Mouse (Mus musculus) fat pad, adult 2 months (tissue): Measurements from ENCODE around the gene Olfr643.

Experiments
- DNase-seq: peaks from one replicate; pipeline ENCODE4 v3.0.0-alpha.2; 2011; ENCODE audit warnings: low read depth, low spot score; ENCODE audit errors: extremely low read depth

Gene Olfr643

DNA sequence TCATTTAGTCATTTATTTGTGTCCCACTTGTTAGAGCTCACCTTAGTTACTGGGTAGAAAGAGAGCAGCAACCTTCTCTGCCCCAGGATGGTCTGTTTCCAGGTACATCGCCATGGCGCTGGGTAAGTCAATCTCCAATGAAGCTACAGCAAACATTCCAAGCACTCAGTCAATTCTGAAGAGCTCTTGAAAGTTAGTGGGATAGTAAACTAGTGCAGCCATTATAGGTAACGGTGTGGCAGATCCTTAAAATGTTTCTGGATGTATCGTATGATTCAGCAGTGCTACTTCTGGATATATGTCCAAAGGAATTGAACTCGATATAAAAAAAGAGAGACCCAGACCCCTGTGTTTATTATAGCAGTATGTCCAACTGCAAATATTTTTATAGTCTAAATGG, at the start of gene Olfr643:
TSS of gene Olfr643 (minus strand) at position 101 of the 400 bp plus-strand sequence.
- DNase-seq, result no peak

DNA sequence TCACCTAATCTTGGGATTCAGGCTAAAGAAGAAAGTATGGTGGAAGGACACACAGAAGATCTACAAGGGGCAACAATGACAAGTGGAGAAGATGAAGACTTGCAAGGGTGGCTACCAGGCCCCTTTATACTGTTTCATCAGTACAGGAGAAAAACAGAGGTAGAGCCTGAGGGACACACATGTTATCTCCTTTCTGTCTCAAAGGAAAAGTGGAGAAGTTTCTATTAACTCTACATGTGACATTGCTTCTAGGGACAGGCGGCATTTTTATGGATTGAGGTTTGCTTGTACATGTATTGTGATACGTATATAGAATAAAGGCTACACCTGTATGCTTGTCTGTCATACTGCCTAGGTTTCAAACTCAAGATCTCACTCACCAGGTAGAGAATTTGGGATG, 46.1 kb upstream of the Olfr643 start, which contains the start of gene Olfr648:
TSS of gene Olfr648 (minus strand) at position 101 of the 400 bp plus-strand sequence.
- DNase-seq, result no peak

DNA sequence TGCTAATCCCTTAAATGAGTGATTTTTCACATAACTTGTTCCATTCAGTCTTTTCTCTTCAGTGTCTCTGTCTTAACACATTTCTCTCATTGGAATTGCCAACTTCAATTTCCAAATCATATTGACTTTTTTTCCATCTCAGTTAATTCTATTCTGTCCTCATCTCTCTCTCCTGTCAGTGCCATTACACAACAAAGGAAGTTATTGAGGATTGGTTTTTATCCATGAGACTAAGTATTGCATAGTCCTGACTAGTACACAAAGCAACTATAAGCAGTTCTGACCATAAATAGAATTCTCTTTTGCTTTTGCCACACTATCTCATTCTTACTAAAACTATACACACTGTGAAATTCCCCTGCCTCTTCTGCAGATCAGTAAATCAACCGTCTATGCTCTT, 41.9 kb upstream of the Olfr643 start:
- no peak for DNase-seq

DNA sequence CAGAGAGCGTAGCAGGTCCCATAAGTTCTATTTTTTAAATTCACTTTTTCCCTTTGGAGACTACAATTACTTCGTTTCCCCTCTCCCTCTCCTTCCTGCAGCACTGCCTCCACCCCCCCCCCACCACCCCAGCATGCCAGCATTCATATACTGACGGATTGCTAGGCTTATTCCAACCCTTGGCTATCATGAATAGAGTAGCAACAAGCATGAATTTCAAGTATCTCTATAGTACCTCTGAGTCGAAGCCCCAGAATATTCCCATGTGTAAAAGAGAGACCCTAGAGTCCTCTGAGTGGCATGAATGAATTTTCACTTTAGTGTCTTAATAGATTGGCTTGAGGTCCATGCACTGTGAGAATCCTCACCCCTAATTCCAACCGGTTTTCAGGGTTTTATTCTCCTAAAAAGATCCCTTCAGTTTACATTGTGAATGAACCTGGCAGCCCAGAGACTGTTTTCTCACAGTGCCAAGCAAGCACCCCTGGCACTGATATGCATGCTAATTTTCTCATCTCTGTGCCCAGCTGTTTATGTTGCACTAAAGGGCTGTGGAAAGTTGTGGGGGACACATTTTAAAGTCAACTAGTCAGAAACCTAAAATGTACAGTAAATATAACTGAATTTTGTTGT, 41.3 kb upstream of the Olfr643 start:
- no peak for DNase-seq

- DNase-seq, result no peak
These were observed 37.9 kb upstream of the Olfr643 start for GRCm38 (mm10) chr7:104175085-104175484.

GRCm38 (mm10) chr7:104169634-104170204, 32.5 kb upstream of the Olfr643 start:
- DNase-seq, result no peak

DNA sequence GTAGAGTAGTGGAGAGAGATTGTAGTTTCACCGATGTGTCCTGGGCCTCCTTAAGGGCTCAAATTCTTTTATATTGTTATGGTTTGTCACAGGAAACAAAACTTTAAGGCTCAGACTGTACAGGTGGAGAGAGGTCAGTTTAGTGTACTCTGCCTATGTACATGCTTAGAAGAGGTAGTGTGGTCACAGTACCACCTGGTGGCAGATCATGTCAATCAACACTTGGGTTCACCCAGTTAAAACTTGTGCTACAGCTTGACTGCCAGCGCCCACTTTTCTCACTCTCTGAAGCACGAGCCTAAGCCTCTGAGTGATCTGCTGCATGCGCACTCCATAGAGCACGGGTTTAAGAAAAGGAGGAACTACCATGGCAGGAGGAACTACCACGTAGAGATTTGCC, 29.9 kb upstream of the Olfr643 start:
- no peak for DNase-seq

- no peak for DNase-seq
These were observed 13.3 kb upstream of the Olfr643 start, which contains the start of gene Ubqlnl for GRCm38 (mm10) chr7:104150456-104150855. Gene Ubqlnl, minus strand, starts transcription at chr7:104150556.

- DNase-seq, result no peak
These were observed 6.0 kb upstream of the Olfr643 start, which contains the start of gene Ubqln3 for GRCm38 (mm10) chr7:104143179-104143578. Gene Ubqln3, minus strand, starts transcription at chr7:104143279.

DNA sequence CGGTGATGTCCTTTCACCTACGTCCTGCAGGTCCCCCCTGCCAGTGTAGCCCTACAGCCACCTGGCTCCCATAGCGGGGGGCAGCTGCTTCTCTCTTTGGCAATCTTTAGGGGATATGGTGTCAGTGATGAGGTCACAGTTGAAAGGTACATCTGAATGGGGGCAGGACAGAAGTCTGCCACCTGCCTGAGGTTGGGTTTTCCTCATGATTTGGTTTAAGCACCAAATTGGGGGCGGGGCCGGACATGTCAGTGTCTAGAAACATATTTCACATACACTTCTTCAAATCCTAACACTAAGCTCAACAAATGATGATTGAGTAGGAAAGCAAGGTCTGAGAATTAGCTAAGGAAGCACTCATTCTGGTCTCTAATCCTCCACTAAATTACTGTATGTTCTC, 7.5 kb downstream of the Olfr643 start, which contains the start of gene Ubqln5:
TSS of gene Ubqln5 (minus strand) at position 101 of the 400 bp plus-strand sequence.
- no peak for DNase-seq

GRCm38 (mm10) chr7:104104757-104104972, 32.5 kb downstream of the Olfr643 start, which contains the start of gene Olfr646:
Gene Olfr646, plus strand, starts transcription at chr7:104104873.
- no peak for DNase-seq

DNA sequence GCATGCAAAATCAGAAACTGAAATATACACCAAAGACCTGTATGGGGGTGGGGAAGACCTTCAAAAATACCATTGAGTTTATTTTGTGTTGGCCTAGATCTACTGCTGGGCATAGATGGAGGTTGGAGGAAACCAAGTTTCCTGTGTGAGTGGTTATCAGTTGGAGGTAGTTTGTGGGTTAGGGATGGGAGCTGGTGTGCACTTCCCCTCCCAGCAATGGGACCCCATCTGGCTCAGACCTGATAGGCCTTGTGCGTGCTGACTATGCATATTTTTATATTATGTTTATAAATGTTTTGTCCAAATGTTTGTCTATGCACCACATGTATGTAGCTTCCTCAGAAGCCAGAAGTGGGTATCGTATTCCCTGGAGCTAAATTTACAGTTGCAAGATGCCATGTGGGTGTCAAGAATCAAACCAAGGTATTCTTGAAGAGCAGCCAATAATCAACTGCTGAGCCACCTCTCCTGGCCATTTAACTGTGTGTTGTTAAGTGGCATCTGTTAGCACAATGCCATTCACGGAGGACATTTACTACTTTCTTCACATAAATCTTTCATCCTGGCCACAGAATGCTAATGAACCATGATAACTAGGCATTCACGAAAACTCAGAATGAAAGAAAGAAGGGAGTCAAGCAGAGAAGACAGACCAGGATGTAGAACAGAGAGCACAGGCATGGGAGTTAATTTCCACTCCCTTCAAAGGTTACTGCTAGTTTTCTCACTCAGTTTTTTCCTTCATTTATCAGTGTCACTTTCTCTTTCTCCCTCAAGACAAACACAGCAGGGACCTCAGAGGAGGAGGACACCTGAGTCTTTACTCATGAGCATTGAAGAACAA, 33.1 kb downstream of the Olfr643 start:
- DNase-seq, result no peak

DNA sequence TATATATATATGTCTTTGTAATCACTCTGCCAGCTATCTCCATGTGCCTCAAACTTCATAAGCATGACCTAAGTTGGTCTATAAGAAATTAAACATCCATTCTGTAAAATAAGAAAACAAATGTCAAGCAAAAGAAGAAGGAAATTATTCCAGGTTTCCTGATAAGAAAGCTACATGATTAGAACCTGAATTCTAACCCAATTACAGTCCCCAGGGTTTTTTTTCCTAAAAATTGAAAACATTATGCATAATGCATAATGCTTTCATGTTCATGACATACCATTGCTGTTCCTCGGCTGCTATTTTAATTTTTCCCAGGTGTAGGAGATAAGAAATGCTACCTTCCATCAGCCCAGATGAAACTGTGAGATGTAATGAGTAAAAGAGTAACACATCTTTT, 51.8 kb downstream of the Olfr643 start, which contains the start of gene Olfr645:
TSS of gene Olfr645 (minus strand) at position 101 of the 400 bp plus-strand sequence.
- DNase-seq, result no peak

GRCm38 (mm10) chr7:104071769-104072168, 65.4 kb downstream of the Olfr643 start, which contains the start of gene Olfr644:
Gene Olfr644, minus strand, starts transcription at chr7:104071869.
- DNase-seq, result no peak

DNA sequence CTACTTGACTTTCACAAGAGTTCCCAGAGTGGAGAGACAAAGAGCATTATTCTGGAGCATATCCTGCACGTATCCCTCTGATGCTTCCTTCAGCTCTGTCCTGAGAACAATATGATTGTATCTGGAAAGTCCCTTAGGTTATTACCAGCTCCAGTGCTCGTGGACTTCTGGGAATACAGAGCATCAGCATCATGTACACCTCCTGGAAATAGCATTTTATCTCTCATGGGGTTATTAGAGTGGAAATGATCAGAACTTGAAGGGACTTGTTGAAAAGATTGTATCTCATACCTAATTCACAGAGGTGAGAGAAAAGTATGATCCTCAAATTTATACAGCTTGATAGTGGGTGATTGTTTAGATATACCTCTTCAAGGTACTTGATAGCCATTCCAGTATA, 75.9 kb downstream of the Olfr643 start, which contains the start of gene 4930516K23Rik:
TSS of gene 4930516K23Rik (minus strand) at position 101 of the 400 bp plus-strand sequence.
- DNase-seq, result no peak

- DNase-seq, result no peak
These were observed 78.0 kb downstream of the Olfr643 start for GRCm38 (mm10) chr7:104059215-104059614.

DNA sequence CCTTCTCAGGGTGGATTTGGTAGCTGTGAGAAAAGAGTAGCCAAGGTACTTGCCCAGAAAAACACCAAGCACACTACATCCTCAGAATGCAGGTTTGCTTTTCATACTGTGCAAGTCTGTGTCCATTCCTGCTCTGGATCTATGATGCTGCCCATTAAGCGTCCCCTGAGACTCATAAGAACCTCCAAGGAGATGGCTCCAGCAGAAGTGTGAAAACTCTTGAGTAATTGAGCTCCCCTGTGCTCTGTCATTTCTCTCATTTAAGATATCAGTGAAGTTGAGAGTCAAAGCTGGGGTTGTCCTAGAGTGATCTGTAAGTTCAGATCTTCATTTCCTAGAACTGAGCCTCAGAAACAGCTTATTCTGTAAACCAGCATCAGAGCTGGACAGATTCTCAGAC, 84.6 kb downstream of the Olfr643 start, which contains the start of gene Olfr642:
TSS of gene Olfr642 (minus strand) at position 101 of the 400 bp plus-strand sequence.
- DNase-seq, result no peak

DNA sequence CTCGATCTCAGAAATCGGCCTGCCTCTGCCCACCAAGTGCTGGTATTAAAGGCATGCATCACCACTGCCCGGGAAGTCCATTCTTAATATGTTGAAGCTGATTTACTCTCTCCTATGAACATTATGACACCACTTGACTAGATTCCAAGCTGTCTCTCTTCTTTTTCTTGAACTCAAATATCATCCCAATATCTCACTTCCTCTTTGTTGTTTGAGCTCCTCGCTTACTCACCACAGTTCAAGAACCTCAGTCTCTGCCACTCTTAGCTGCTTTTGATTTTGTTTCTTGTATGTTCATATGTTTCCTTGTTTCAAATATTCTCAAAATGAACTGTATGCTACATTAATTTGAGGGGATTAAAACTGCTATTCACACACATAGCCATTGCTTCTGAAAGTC, 86.5 kb downstream of the Olfr643 start:
- DNase-seq, result no peak

- DNase-seq, result no peak
These were observed 102.1 kb downstream of the Olfr643 start, which contains the start of gene Olfr641 for GRCm38 (mm10) chr7:104035145-104035544. Gene Olfr641, plus strand, starts transcription at chr7:104035445.

DNA sequence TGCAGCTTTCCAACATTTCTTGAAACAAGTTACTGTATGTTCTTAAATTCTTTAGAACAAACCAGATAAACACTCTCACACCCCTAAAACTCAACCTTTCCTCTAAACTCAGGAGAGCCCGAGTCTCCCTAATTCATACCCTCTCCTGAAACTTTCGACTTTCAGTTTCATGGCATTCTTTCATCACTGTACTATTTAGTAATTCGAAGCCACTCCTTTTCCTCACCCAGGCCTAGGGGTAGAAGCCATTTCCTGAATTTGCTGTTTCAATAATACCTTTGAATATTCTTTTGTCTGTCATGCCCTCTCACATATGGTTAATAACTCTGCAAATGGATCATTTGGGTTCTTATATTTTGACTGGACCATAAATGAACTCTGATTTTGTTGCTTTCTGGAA, 110.2 kb downstream of the Olfr643 start:
- DNase-seq, result no peak

GRCm38 (mm10) chr7:104025473-104025872, 111.7 kb downstream of the Olfr643 start, which contains the start of gene Olfr640:
Gene Olfr640, minus strand, starts transcription at chr7:104025573.
- DNase-seq, result no peak
